Mouse (Mus musculus): ENCODE data around the gene Nxt1.

Gene Nxt1

DNA sequence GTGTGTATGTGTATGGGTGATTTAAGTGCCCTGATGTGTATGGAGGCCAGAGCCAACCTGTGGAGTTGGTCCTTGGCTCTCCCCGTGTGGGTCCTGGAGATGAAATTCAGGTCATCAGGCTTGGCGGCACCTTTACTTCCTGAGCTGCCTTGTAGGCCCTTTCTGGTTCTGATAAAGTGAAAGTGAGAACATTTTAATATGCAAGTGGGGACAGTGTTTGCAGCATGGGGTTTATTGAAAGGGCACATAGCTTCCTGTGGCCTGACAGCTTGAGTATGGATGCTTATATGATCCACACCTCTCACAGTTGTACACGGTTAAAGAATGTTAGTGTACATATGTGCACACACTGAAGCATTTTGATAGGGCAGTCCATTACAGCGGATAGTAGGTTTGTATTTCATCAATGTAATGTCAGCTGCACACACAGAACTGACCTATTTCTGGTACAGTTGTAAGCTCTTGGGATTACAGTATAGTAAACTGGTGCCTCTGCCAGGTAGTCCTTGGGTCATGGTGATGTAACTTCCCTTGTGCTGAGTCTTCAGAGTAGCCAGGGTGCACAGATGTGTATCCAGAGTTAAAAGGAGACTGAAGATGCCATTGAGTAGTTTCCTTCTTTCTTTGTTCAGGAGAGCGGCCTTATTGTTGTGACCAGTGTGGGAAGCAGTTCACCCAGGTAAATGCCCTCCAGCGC lies 17.2 kb downstream of the Nxt1 start:
- no peak for DNase-seq (ENCODE audit: low read depth)

DNA sequence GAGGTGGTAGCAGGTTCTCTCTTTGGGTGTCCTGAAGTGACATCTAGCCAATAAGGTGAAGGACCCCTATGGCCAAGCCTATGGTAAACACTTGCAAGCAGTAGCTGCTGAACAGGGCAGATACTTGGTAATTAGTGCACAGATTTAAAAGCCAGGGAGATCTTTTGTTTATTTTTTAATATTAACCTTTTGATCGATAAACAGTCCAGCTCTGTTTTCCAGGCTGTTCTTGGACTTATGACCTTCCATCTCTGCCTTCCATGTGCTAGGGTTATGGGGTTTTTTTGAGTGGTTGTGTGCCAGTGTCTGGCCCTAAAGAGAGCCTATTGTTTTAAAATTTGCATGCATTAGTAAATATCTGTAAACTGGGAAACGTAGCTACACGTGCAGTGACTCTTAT lies 17.9 kb downstream of the Nxt1 start:
- DNase-seq (ENCODE audit: low read depth) = no peak

DNA sequence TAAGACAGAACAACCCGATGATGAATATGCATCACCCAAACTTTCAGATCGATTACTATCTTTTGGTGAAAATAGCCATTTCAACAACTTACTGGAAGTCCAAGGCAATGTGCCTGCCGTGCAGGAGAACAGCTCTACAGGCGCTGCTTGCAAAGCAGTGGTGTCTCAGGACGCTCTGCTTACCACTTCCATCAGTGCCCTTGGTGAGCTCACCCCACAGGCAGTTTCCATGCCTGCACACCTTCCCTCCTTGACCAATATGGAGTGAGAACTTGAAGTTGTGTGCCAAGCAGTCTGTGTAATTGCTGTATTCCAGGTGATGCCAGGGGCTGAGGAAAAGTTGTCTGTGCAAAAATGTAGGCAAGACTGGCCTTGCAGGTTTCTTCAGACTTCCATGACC lies 18.4 kb downstream of the Nxt1 start:
- DNase-seq (ENCODE audit: low read depth) = no peak

DNA sequence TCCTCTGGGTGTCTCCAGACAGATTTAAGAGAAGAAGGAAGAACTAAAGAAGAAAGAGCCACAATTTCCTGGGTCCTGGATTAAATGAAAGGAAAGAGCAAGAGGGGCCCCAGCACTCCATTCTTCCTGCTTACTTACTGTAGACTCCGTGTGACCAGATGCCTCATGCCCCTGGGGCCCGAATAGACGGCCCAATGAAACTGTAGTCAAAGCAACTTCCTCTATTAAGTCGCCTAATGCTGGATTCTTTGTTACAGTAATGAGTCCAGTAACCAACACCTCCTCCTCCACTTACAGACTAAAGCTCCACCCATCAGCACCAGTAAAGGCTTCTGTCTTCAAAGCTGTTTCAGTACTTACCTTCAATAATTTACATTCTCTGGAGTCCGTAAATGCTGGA lies 26.2 kb downstream of the Nxt1 start:
- no peak for DNase-seq (ENCODE audit: low read depth)

DNA sequence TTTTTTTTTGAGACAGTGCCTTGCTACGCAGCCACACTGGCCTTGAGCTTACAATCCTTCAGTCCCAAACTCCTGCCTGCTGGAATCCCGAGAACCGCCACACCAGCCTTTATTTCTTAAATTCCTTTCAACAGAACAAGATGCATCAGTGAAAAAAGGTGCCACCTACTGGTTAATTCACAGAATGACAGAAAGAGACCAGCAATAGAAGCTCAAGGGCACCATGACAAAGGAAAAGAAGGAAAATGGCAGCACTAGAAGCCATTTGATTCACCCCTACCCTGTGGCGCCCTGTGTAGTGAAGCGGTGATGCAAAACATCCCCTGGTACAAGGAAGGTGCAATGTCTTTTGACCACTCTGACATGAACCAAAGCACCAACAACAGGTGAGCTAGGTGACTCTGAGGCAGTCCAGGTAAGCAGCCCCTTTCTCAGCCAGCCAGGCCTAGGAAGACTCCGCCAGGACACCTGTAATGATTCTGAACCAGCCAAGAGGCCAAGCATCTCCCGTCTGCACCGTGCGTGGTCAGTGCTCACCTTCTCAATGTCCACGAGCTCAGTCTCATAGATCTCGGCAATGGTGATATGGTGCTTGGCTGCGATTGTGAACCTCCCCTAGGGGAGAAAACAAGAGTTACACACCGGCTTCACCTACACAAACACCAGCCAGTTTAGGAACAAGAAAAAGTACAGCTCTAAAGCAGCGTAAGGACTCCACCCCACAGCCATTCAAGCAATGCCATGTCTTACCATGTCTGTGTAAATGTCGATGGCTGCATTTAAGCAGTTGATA lies 34.2 kb downstream of the Nxt1 start:
- no peak for DNase-seq (ENCODE audit: low read depth)

DNA sequence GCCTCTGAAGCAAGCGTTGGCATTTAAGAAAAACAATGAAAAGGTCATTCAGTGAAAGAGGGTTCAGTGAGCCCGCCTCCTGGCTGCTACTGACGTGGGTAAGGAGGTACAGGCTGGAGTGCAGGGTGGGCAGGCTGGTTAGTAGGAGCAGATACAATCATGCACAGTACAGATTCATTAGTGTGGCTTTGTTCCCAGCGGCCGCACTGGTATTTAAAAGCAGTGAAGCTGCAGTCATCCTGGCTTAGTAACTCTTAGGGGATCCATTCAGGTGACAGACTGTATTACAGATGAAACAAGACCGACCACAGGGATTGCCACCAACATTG lies 34.8 kb downstream of the Nxt1 start:
- no peak for DNase-seq (ENCODE audit: low read depth)

DNA sequence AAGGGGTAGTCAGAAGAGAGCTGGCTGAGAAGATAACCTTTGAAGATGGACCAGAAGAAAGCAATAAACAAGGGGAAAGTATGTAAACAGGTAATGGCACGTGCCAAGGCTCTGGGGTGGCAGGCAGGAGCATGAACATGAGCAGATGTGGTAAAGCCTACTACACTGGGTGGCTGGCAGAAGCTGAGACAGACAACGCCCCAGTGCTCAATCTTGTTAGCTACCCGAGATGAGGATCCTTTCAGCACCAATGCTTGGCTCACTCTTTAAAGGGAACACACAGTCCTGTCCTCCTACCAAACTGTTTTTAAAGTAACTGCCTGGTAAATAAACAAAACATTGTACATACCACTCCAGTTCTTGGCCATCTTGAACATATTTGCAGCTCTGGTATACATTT lies 39.9 kb downstream of the Nxt1 start:
- no peak for DNase-seq (ENCODE audit: low read depth)

DNA sequence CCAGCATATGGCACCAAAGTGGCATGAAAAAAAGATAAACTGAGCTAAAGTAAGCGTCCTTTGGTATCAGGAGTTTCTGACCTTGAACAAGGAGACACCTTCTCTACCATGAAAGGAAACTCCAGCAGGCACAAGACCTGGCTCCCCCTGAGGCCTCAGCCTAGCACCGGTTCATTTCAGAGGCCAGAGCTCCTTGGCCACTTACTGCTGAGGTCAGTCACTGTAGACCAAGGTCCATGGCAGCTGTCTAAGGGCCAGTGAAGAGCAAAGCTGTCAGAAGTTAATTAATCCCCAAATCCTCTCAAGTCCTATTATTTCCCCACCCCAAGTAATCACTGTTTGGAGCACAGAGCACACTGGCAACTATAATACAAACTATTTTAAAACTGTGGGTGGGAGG lies 44.7 kb downstream of the Nxt1 start:
- DNase-seq (ENCODE audit: low read depth) = no peak

DNA sequence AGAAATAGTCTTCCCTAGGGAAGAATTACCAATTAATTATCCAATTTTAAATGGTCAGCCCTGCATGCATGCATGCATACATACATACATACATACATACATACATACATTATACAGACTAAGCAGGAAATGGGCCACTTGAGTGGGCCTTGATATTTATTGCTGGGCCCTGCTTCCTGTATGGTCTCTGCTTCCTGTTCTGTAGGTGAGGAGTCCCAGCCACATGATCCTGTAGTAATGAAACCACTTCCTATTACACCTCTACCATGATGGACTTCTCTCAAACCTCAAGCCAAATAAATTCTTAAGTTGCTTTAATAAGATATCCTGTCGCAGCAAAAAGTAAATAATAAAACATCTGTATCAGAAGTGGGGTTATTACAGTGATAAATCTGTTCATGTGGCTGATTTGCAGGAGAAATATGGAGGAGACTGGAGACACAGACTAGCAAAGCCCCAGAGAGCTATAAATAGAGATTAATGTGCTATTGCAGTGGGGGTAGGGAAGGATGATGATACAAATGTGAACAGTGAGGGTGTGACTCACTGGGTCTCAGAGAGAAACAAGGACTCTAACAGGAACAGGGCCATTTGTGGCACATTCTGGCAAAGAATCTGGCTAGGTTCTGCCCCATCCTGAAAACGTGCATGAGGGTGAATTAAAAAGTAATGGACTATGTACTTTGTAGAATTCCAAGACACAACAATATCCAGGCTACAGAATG lies 47.0 kb downstream of the Nxt1 start:
- DNase-seq (ENCODE audit: low read depth) = no peak
